Mouse (Mus musculus) kidney, adult 2 months (tissue): ENCODE results near the gene Ctdspl. TPM values are rescaled to one million over a fixed set of nuclear protein-coding genes. Genes with fewer than 3 reads are reported as not detected.

ENCODE experiments used
- DNase-seq: peaks from one replicate; pipeline ENCODE4 v3.0.0; 2021
- H3K27ac ChIP-seq: fragments of 200-500 bp; 2 replicates; pipeline ENCODE4 v1.5.1; 2012; ENCODE audit warnings: low read depth, low read length, control low read depth, inconsistent platforms; ENCODE audit not compliant: insufficient read depth
- H3K27me3 ChIP-seq: fragments of 200-500 bp; replicated peaks from 2 replicates; pipeline ENCODE4 v1.6.1; 2012; ENCODE audit warnings: mild to moderate bottlenecking, moderate library complexity, low read length, inconsistent platforms; ENCODE audit not compliant: control insufficient read depth, insufficient read depth
- H3K36me3 ChIP-seq: fragments of 200-500 bp; 2 replicates; pipeline ENCODE4 v1.6.1; 2012; ENCODE audit warnings: mild to moderate bottlenecking, moderate library complexity, low read length, inconsistent platforms; ENCODE audit not compliant: control insufficient read depth, insufficient read depth
- H3K4me1 ChIP-seq: fragments of 200-500 bp; 2 replicates; pipeline ENCODE4 v1.6.1; 2011; ENCODE audit warnings: low read length; ENCODE audit not compliant: control insufficient read depth, insufficient read depth
- H3K4me3 ChIP-seq: fragments of 200-500 bp; 2 replicates; pipeline ENCODE4 v1.5.1; 2011; ENCODE audit warnings: mild to moderate bottlenecking, low read depth, low read length, control low read depth; ENCODE audit not compliant: insufficient read depth
- CTCF ChIP-seq: fragments of 200-500 bp; conservative IDR thresholded peaks from 2 replicates; pipeline ENCODE4 v1.5.1; 2011; ENCODE audit warnings: low read depth, mild to moderate bottlenecking, control low read depth, low read length, moderate library complexity, mixed read lengths; ENCODE audit not compliant: insufficient read depth, insufficient read length
- POLR2A ChIP-seq: fragments of 200-500 bp; IDR thresholded peaks from one replicate; pipeline ENCODE4 v1.6.1; 2011; ENCODE audit warnings: low read depth, low read length, control low read depth
- WGBS: fragments of 180-500 bp; shearing (Covaris S2); methylation state at CpG from one replicate; pipeline ENCODE4 v1.1.7; 2018; 5-methylcytosine and 5-hydroxymethylcytosine counted together
- polyA plus RNA-seq: library from polyadenylated mRNA; depleted of rRNA; stranded (reverse); fragments of >200 nt; gene quantifications from 2 replicates; pipeline ENCODE4 v1.2.3, GENCODE M21; 2012; rRNA removed

The Ctdspl gene
- polyA plus RNA-seq: 39.2 and 40.3 TPM in 2 replicates

DNA sequence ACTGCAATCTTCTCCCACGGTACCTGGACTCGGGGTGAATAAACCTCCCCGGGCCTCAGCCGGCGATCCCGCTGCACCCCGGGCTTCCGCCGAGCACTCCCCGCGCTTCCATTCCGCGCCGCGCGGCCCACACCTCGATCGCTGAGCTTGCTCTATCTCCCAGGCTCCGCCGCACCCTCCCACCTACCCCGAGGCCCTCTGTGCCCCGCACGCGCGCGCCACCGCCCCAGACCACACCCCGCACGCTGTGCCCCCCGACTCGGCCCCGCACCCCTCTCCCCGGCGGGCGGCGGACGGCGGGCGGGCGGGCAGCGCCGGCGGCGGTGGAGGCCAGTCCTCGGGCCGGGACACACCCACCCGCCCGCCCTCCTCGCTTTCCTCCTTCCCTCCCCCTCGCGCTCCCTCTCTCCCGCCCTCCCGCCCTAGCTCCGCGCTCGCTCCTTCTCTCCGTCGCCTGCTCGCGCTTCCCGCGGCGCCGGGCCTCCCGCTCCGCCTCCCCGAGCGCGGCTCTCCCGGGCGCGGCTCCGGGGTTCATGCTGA lies at the start of gene Ctdspl:
Gene Ctdspl, plus strand, starts transcription at position 343 of the 540 bp plus-strand sequence.
- no peak for TF ChIP-seq CTCF
- no peak for TF ChIP-seq POLR2A
- H3K4me1 ChIP-seq: peaks cover 17% of the 10 kb centered on the region
- peak within 1 kb of the TSS; percentile 89 for H3K27ac ChIP-seq
- H3K4me3 ChIP-seq: peak within 1 kb of the TSS; percentile 73
- DNase-seq: peak; percentile 63
- under 1% methylated on average over 65 of the region's 73 CpGs for WGBS
- no peaks in the 10 kb centered on the region for H3K36me3 ChIP-seq
- no peaks in the 10 kb centered on the region for H3K27me3 ChIP-seq

DNA sequence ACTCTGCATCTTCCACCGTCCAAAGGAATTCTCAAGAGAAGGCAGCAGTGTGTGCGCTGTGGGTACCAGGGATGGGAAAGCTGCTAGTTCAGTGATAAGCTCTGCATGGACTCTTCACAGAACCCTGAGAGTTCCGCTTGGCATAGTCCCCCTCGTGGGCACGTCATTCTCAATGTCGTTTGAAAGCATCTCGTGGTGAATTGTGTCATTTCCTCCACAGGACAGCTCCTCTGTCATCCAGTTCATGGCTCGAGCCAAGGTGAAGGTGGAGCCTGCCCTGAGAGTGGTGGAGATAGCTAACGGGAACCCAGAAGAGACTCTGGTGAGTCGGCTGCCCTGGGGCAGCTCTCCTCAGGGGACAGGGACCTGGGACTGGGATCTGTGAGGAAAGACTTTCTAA lies 49.4 kb upstream of the Ctdspl start:
- WGBS: 75% methylated on average over 10 of the region's 10 CpGs
- Histone ChIP-seq H3K27ac (no peak overlapping the region), H3K36me3 (no peaks in the 10 kb centered on the region), H3K4me1 (no peaks in the 10 kb centered on the region), H3K4me3 (no peak overlapping the region), H3K27me3 (no peaks in the 10 kb centered on the region)
- no peak for DNase-seq
- no peak for TF ChIP-seq CTCF
- TF ChIP-seq POLR2A: no peak

DNA sequence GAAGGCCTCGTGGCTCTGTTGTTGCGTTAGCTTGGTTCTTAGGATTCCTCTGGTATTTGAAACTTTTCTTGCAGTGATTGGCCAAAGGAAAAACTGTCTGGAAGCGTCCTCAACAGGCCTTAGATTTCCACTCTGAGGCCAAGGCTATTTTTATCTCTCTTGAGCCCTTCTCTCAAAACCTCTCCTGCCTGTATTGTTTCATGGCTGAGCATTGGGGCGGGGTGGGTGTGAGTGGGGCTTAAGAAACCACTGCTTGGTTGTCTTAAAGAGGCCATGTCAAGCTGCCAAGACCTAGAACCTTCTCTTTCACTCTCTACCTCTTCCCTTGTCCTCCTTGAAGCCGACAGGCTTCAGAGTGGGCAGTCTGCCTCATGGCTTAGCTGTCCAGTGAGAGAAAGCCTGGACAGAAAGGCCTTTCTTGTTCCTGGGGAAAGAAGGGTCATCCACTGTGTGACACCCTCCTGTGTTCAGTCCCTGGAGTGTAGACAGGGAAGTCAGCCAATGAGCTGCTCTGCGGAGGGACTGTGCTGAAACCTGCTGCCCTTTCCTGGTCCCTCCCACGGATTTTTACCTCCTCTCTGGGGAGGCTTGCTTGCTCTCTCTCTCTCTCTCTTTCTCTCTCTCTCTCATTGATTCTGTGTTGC lies 48.8 kb upstream of the Ctdspl start:
- no peak for TF ChIP-seq POLR2A
- no peak for TF ChIP-seq CTCF
- WGBS: 80% methylated on average over 7 of the region's 7 CpGs
- H3K4me3 ChIP-seq: no peak overlapping the region
- no peak overlapping the region for H3K27ac ChIP-seq
- H3K36me3 ChIP-seq: no peaks in the 10 kb centered on the region
- no peak for DNase-seq
- no peaks in the 10 kb centered on the region for H3K4me1 ChIP-seq
- no peaks in the 10 kb centered on the region for H3K27me3 ChIP-seq

- TF ChIP-seq CTCF: no peak
- TF ChIP-seq POLR2A: no peak
- Histone ChIP-seq H3K27ac (no peak overlapping the region), H3K36me3 (no peaks in the 10 kb centered on the region), H3K27me3 (no peaks in the 10 kb centered on the region), H3K4me1 (no peaks in the 10 kb centered on the region), H3K4me3 (no peak overlapping the region)
- no peak for DNase-seq
- WGBS: 91% methylated on average over 11 of the region's 11 CpGs
Measured at GRCm38 (mm10) chr9:118878596-118878995, 47.7 kb upstream of the Ctdspl start.

DNA sequence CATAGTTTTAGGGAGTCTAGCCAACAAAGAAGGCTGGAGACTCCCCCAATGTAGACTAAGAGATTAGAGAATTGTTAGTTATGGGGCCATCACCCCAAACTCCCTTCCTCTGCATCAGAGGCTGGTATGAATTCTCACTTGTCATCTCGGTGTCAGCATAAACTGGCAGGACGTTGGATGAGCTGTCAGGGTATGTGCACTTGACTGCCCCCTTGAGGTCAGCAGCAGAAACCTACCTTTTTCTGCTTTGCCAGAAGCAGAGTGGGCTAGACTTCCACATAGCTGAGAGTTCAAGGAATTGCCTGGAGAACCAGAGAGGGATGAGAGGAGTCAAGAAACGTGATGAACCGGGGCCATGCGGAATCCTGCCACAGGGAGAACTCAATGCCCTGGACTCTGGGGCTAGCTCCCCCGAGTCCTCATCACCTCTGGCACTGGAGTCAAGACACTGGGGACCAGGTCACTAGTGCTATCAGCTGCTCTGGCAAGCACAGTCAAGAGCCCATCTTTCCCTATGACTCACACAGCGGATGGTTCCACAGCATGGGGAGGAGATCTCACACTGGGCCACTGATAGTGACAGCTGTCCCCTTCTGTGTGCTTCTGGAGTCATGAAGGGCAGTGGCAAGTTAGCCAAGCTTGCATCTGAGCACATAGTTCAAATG lies 44.8 kb upstream of the Ctdspl start:
- TF ChIP-seq CTCF: peak; percentile 67
- TF ChIP-seq POLR2A: no peak
- no peak overlapping the region for H3K27ac ChIP-seq
- DNase-seq: peak; percentile 39
- 73% methylated on average over 7 of the region's 7 CpGs for WGBS
- no peaks in the 10 kb centered on the region for H3K4me1 ChIP-seq
- no peaks in the 10 kb centered on the region for H3K36me3 ChIP-seq
- no peak overlapping the region for H3K4me3 ChIP-seq
- H3K27me3 ChIP-seq: no peaks in the 10 kb centered on the region

DNA sequence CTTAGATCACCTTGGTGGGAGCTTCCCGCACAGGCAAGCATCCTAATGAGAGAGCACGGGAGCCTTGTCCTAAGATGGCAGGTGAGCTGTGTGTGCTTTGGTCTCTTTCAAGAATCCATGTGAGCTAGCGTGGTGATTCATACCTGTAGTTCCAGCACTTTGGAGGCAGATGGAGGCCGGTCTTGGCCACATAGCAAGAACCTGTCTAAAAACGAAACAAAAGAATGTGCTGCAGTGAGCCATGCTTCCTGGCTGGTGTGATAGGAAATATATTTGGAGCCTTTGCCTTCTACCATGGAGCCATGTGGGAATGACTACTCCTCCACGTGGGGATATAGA lies 44.3 kb upstream of the Ctdspl start:
- 69% methylated on average over 6 of the region's 6 CpGs for WGBS
- Histone ChIP-seq H3K27me3 (no peaks in the 10 kb centered on the region), H3K4me3 (no peak overlapping the region), H3K36me3 (no peaks in the 10 kb centered on the region), H3K27ac (no peak overlapping the region), H3K4me1 (no peaks in the 10 kb centered on the region)
- DNase-seq: no peak
- TF ChIP-seq CTCF: no peak
- no peak for TF ChIP-seq POLR2A

DNA sequence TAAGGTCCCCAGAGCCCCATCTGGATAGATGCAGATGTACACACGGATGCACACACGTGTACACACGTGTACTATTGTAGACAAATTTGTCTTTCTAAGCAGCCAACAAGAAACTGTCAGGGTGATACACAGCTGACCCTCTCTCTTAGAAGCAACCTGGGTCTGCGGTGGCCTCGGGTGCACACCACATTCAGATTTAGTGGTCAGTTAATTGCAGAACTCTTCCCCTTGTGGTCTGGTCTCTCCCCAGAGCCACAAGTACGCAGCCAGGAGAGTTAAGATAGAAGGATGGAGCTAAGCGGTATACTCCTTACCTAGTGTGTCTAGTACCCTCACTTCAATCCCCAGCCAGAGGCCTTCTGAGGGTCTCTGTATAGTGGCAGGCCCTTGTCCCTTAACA lies 43.1 kb upstream of the Ctdspl start:
- H3K4me1 ChIP-seq: no peaks in the 10 kb centered on the region
- no peaks in the 10 kb centered on the region for H3K36me3 ChIP-seq
- TF ChIP-seq POLR2A (no peak), CTCF (no peak)
- H3K27me3 ChIP-seq: no peaks in the 10 kb centered on the region
- no peak for DNase-seq
- no peak overlapping the region for H3K27ac ChIP-seq
- H3K4me3 ChIP-seq: no peak overlapping the region
- WGBS: 95% methylated on average over 7 of the region's 7 CpGs
